Mouse (Mus musculus) liver, postnatal 0 days (tissue): ENCODE results near the gene Lrfn4.

Experiments
- CTCF ChIP-seq: sonication (generic); IDR thresholded peaks from 2 replicates; pipeline ENCODE4 v1.5.1; 2016; ENCODE audit warnings: antibody characterized with exemption, low read depth
- EP300 ChIP-seq: IDR thresholded peaks from 2 replicates; pipeline ENCODE4 v1.6.1; 2016; ENCODE audit warnings: antibody characterized with exemption, low read depth, mild to moderate bottlenecking

GRCm38 (mm10) chr19:4587426-4587825, 28.0 kb downstream of the Lrfn4 start:
- TF ChIP-seq CTCF (no peak), EP300 (no peak)
